Mouse (Mus musculus) left cerebral cortex, postnatal 25 days (tissue): ENCODE results near the gene Fam214b. TPM values are rescaled to one million over a fixed set of nuclear protein-coding genes. Genes with fewer than 3 reads are reported as not detected.

ENCODE experiments used
- DNase-seq, 2 experiments: peaks; one replicate each; pipeline ENCODE4 v3.0.0; 2022; ENCODE audit warnings: low spot score in 2 of 2, mixed read lengths in 1 of 2
- intact Hi-C: fragments of 180-260 bp; cut with DNase I; formaldehyde crosslinking; loops from one replicate; pipeline ENCODE4 v1.15.1; 2025
- total RNA-seq, 2 experiments: library from RNA; stranded (reverse); gene quantifications; 2 replicates each; pipeline ENCODE4 v1.2.3; 2021

The Fam214b gene
- total RNA-seq, 2 experiments from 2014 or later: 31.7 to 32.4 TPM

- DNase-seq: peak; percentile 92 to 98
These were observed 5.9 kb downstream of the Fam214b start for GRCm38 (mm10) chr4:43040114-43040572.

GRCm38 (mm10) chr4:43039609-43040008 is 6.4 kb downstream of the Fam214b start:
- DNase-seq: no peak
- intact Hi-C loops: loop anchor here (10.0 kb wide), 1 partner anchor 525 kb away; the partner anchor contains the start of genes Creb3 and Tln1

More at GRCm38 (mm10) chr4:43040114-43040572, 5.9 kb downstream of the Fam214b start:
- intact Hi-C loops: no loop called here

GRCm38 (mm10) chr4:43038567-43039495 is 7.2 kb downstream of the Fam214b start:
- peak in 1 of 2 experiments; percentile 71 for DNase-seq
- intact Hi-C loops: loop anchor here (10.0 kb wide), 1 partner anchor 526 kb away; the partner anchor contains the start of genes Creb3 and Tln1

GRCm38 (mm10) chr4:43037860-43038566 is 8.0 kb downstream of the Fam214b start:
- intact Hi-C loops: loop anchor here (10.0 kb wide), 1 partner anchor 527 kb away; the partner anchor contains the start of genes Creb3 and Tln1
- no peak for DNase-seq

GRCm38 (mm10) chr4:43036356-43036755 is 9.7 kb downstream of the Fam214b start:
- no peak for DNase-seq
- intact Hi-C loops: loop anchor here (10.0 kb wide), 1 partner anchor 528 kb away; the partner anchor contains the start of genes Creb3 and Tln1

- DNase-seq: no peak
- intact Hi-C loops: loop anchor here (10.0 kb wide), 1 partner anchor 529 kb away; the partner anchor contains the start of genes Creb3 and Tln1
These were observed 10.2 kb downstream of the Fam214b start for GRCm38 (mm10) chr4:43035851-43036250.

GRCm38 (mm10) chr4:43033481-43033880 is 12.5 kb downstream of the Fam214b start:
- no peak for DNase-seq
- intact Hi-C loops: loop anchor here (10.0 kb wide), 1 partner anchor 531 kb away; the partner anchor contains the start of genes Creb3 and Tln1

- intact Hi-C loops: loop anchor here (10.0 kb wide), 1 partner anchor 532 kb away; the partner anchor contains the start of genes Creb3 and Tln1
These were observed 13.5 kb downstream of the Fam214b start for GRCm38 (mm10) chr4:43032501-43032900.

GRCm38 (mm10) chr4:43031237-43031995 is 14.6 kb downstream of the Fam214b start, which contains the start of gene Stoml2:
Gene Stoml2, minus strand, starts transcription at chr4:43031710.
- DNase-seq: peak; percentile 92 to 96
- intact Hi-C loops: loop anchor here (10.0 kb wide), 1 partner anchor 533 kb away; the partner anchor contains the start of genes Creb3 and Tln1

More at GRCm38 (mm10) chr4:43032501-43032900, 13.5 kb downstream of the Fam214b start:
- DNase-seq: no peak

GRCm38 (mm10) chr4:43030780-43031230 is 15.2 kb downstream of the Fam214b start:
- intact Hi-C loops: loop anchor here (10.0 kb wide), 1 partner anchor 534 kb away; the partner anchor contains the start of genes Creb3 and Tln1
- peak in 1 of 2 experiments; percentile 28 for DNase-seq

- intact Hi-C loops: loop anchor here (10.0 kb wide), 1 partner anchor 534 kb away; the partner anchor contains the start of genes Creb3 and Tln1
- no peak for DNase-seq
These were observed 15.7 kb downstream of the Fam214b start for GRCm38 (mm10) chr4:43030352-43030751.

GRCm38 (mm10) chr4:43029749-43030148 is 16.3 kb downstream of the Fam214b start:
- intact Hi-C loops: loop anchor here (10.0 kb wide), 1 partner anchor 535 kb away; the partner anchor contains the start of genes Creb3 and Tln1
- DNase-seq: no peak

- intact Hi-C loops: no loop called here
- DNase-seq: no peak
These were observed 16.9 kb downstream of the Fam214b start for GRCm38 (mm10) chr4:43029121-43029520.

GRCm38 (mm10) chr4:43025084-43025960 is 20.7 kb downstream of the Fam214b start, which contains the start of gene Pigo:
Gene Pigo, minus strand, starts transcription at chr4:43025819.
- DNase-seq: peak; percentile 95 to 97
- intact Hi-C loops: loop anchor here (2.0 kb wide), 1 partner anchor 15 kb away; the partner anchor contains the start of gene Fancg

- intact Hi-C loops: loop anchor here (2.0 kb wide), 1 partner anchor 14 kb away; the partner anchor contains the start of gene Fancg
- DNase-seq: no peak
These were observed 21.3 kb downstream of the Fam214b start for GRCm38 (mm10) chr4:43024673-43025072.

GRCm38 (mm10) chr4:43021341-43021740 is 24.7 kb downstream of the Fam214b start:
- no peak for DNase-seq
- intact Hi-C loops: no loop called here

GRCm38 (mm10) chr4:43020876-43021275 is 25.1 kb downstream of the Fam214b start:
- no peak for DNase-seq
- intact Hi-C loops: no loop called here
